Mouse (Mus musculus): ENCODE measurements around the gene Ttll11. TPM values are rescaled to one million over a fixed set of nuclear protein-coding genes. Genes with fewer than 3 reads are reported as not detected.

The Ttll11 gene
- polyA plus RNA-seq, 1 experiment from 2014 or later: 0.88 TPM

DNA sequence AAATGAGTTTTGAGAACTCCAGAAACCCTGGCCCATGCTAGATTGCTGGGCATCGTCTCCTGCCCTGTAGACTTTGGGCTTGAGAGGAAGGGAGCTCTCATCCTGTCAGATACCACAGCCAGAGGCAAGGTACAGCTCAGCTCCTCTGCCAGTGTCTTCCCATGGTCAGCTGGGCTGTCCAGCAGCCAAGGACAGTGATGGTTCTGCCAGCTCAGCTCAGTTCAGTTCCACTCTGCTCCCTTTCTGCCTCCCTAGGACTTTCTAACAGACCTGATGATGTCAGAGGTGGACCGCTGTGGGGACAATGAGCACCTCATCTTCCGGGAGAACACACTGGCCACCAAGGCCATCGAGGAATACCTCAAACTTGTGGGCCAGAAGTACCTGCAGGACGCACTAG is 267.1 kb downstream of the Ttll11 start:
- no peak for ATAC-seq (replicated peaks; ENCODE audit: low FRiP score)

DNA sequence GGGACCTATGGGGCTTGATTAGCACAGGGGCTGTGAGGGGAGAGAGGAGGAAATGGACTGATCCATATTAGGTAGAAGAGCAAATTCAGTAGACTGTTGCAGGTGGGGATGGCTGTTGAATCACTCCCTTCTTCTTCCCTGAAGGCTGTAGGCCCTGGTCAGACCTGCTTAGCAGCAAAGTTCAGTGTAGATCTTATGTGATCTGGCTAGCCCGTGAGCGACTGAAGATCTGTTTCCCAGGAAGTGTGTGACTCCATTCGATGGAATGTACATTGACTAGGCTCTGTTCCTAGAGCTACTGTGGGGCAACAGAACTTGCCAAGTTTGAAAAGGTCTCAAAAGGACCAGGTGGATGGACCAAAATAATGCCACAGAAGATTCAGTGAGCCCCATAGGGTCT is 276.5 kb downstream of the Ttll11 start:
- peak overlapping the region; percentile 52 for H3K27ac ChIP-seq
- WGBS: 89% methylated on average over 3 of the region's 3 CpGs
- no peak overlapping the region for H3K4me2 ChIP-seq
- H3K4me1 ChIP-seq: peaks cover 32% of the 10 kb centered on the region
- no peak for ATAC-seq (replicated peaks; ENCODE audit: low FRiP score)
- no peaks in the 10 kb centered on the region for H3K9me3 ChIP-seq (replicated peaks)
- H3K4me3 ChIP-seq (replicated peaks): no peak overlapping the region
- H3K36me3 ChIP-seq: peaks cover 17% of the 10 kb centered on the region
- H3K9ac ChIP-seq: no peak overlapping the region
- H3K27me3 ChIP-seq: no peaks in the 10 kb centered on the region

More for the DNA sequence above, 267.1 kb downstream of the Ttll11 start:
- Histone ChIP-seq H3K9ac (no peak overlapping the region), H3K4me1 (peaks cover 17% of the 10 kb centered on the region), H3K9me3 (replicated peaks) (no peaks in the 10 kb centered on the region), H3K4me2 (no peak overlapping the region), H3K4me3 (replicated peaks) (no peak overlapping the region), H3K36me3 (peaks cover 95% of the 10 kb centered on the region), H3K27ac (no peak overlapping the region), H3K27me3 (no peaks in the 10 kb centered on the region)
- 93% methylated on average over 5 of the region's 5 CpGs for WGBS

DNA sequence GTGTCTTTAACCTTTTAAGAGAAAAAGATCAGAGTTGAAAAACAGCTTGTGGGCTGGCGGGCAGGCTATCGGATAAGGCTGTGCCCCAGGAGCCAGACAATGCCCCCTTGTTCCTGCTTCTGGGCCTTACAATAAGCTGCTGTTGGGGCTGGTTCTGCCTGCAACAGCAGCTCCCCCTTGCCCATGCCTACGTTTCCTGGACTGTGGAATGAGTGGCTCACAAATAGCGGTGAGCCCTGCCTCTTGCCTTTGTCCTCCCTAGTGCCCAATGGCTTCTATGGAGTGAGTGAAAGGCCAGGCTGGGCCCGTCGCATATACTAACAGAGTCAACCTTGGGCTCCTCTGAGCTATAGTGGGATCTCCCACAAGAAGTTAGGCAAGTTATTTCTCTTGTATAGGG is 277.1 kb downstream of the Ttll11 start:
- WGBS: 80% methylated on average over 6 of the region's 6 CpGs
- Histone ChIP-seq H3K9ac (no peak overlapping the region), H3K4me1 (peaks cover 35% of the 10 kb centered on the region), H3K4me2 (no peak overlapping the region), H3K36me3 (peaks cover 11% of the 10 kb centered on the region), H3K9me3 (replicated peaks) (no peaks in the 10 kb centered on the region), H3K27me3 (no peaks in the 10 kb centered on the region), H3K4me3 (replicated peaks) (no peak overlapping the region), H3K27ac (peak overlapping the region; percentile 52)
- no peak for ATAC-seq (replicated peaks; ENCODE audit: low FRiP score)

- no peak for ATAC-seq (replicated peaks; ENCODE audit: low FRiP score)
- 87% methylated on average over 7 of the region's 7 CpGs for WGBS
- no peak overlapping the region for H3K27ac ChIP-seq
Measured at GRCm38 (mm10) chr2:35702001-35702400, 277.7 kb downstream of the Ttll11 start.

More at GRCm38 (mm10) chr2:35702001-35702400, 277.7 kb downstream of the Ttll11 start:
- H3K9ac ChIP-seq: no peak overlapping the region
- H3K4me3 ChIP-seq (replicated peaks): no peak overlapping the region
- H3K4me1 ChIP-seq: peaks cover 41% of the 10 kb centered on the region
- peaks cover 10% of the 10 kb centered on the region for H3K36me3 ChIP-seq
- no peaks in the 10 kb centered on the region for H3K9me3 ChIP-seq (replicated peaks)
- H3K4me2 ChIP-seq: no peak overlapping the region
- H3K27me3 ChIP-seq: no peaks in the 10 kb centered on the region

Other genes with a start within 250 kb of the Ttll11 start
- gene Ndufa8, start 69.5 kb upstream of the Ttll11 start, polyA plus RNA-seq (2015; fragmentation: Nextera tagmentation; extraction: Ambion mirVana): 252 and 254 TPM in 2 replicates
- 0.40 and 0.91 TPM in 2 replicates for gene Morn5, start 69.5 kb upstream of the Ttll11 start, polyA plus RNA-seq (2015; fragmentation: Nextera tagmentation; extraction: Ambion mirVana)
- gene Lhx6, start 125.5 kb upstream of the Ttll11 start, polyA plus RNA-seq (2015; fragmentation: Nextera tagmentation; extraction: Ambion mirVana): 2.4 and 2.6 TPM in 2 replicates
- 26.7 and 28.6 TPM in 2 replicates for gene Mrrf, start 156.5 kb upstream of the Ttll11 start, polyA plus RNA-seq (2015; fragmentation: Nextera tagmentation; extraction: Ambion mirVana)
- gene Rbm18, start 156.9 kb upstream of the Ttll11 start, polyA plus RNA-seq (2015; fragmentation: Nextera tagmentation; extraction: Ambion mirVana): 69.3 and 71.1 TPM in 2 replicates